Mouse (Mus musculus) lung, postnatal 4 days (tissue): Measurements from ENCODE around the gene Igsf9.

Experiments
- DNase-seq, 2 experiments: peaks; one replicate each; pipeline ENCODE4 v3.0.0; 2021

Gene Igsf9

GRCm38 (mm10) chr1:172520576-172521440, 39.2 kb downstream of the Igsf9 start, which contains the start of gene Cfap45:
Cfap45 (plus strand) TSS chr1:172520801.
- DNase-seq, result peak; percentile 91 to 92

- DNase-seq, result no peak
Observed at GRCm38 (mm10) chr1:172522524-172522923, 40.9 kb downstream of the Igsf9 start.

GRCm38 (mm10) chr1:172523699-172524101, 42.1 kb downstream of the Igsf9 start:
- peak; percentile 77 to 93 for DNase-seq

- peak; percentile 70 to 73 for DNase-seq
Observed at GRCm38 (mm10) chr1:172525027-172525764, 43.6 kb downstream of the Igsf9 start.

GRCm38 (mm10) chr1:172525971-172526370, 44.4 kb downstream of the Igsf9 start:
- DNase-seq, result no peak

GRCm38 (mm10) chr1:172526380-172527081, 44.9 kb downstream of the Igsf9 start:
- peak; percentile 70 to 83 for DNase-seq

GRCm38 (mm10) chr1:172527431-172527830, 45.8 kb downstream of the Igsf9 start:
- DNase-seq, result no peak

GRCm38 (mm10) chr1:172528701-172529100, 47.1 kb downstream of the Igsf9 start:
- peak; percentile 87 to 95 for DNase-seq

- peak in 1 of 2 experiments; percentile 35 for DNase-seq
Observed at GRCm38 (mm10) chr1:172530544-172531220, 49.1 kb downstream of the Igsf9 start.

GRCm38 (mm10) chr1:172532551-172532950, 51.0 kb downstream of the Igsf9 start:
- peak; percentile 70 to 75 for DNase-seq

GRCm38 (mm10) chr1:172535116-172535515, 53.5 kb downstream of the Igsf9 start:
- DNase-seq, result no peak

GRCm38 (mm10) chr1:172539827-172540226, 58.2 kb downstream of the Igsf9 start:
- DNase-seq, result no peak

- no peak for DNase-seq
Observed at GRCm38 (mm10) chr1:172540283-172540820, 58.8 kb downstream of the Igsf9 start.

- no peak for DNase-seq
Observed at GRCm38 (mm10) chr1:172546062-172546461, 64.5 kb downstream of the Igsf9 start.
